Mouse (Mus musculus) cortical plate, adult 2 months (tissue): ENCODE results near the gene Dgkz.

Source experiments
- CTCF ChIP-seq: fragments of 200-500 bp; IDR thresholded peaks from 2 replicates; pipeline ENCODE4 v1.5.1; 2011; ENCODE audit warnings: mild to moderate bottlenecking, control low read depth, low read length; ENCODE audit not compliant: insufficient read depth; ENCODE audit errors: extremely low read depth
- POLR2A ChIP-seq: fragments of 200-500 bp; IDR thresholded peaks from 2 replicates; pipeline ENCODE4 v1.6.1; 2011; ENCODE audit warnings: mild to moderate bottlenecking, low read length, control low read depth; ENCODE audit not compliant: insufficient read depth; ENCODE audit errors: extremely low read depth

DNA sequence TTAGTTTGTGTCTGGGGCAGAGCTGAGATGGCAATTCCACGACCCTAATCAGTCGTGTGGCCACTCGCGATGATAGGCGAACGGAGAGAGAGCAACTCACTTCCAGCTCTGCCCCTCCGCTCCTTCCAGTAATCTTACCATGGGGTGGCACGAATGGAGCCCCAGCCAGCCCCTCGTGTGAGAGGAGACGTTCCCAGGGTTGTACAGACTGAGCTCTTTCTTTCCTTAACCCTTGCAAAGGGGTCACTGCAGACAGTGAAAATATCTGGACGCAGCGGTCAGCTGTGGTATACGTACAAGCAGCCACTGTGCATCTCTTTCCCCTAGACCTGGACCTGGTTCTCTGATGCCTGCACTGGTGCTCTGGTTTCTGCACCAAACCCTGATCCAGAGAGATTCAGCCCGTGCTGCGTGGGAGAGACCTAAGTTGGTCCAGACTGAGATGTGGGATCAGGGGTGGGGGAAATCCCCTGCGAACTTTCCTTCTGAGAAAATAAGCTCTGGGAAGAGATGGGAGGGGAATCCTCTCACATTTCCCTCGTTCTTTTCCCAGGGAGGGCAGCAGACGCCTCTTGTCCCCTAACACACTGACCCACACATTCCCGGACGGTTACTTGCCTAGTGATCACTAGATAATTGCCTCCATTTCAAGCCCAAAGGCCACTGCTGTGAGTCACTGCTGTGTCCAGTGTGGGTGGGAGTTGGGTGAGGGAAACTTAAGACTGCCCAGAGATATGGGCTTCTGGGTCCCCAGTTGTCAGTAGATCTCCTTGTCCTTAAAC is 33.1 kb upstream of the Dgkz start:
- TF ChIP-seq CTCF (no peak), POLR2A (no peak; the same call in 1 of the 2 replicates)
